Mouse (Mus musculus): ENCODE measurements at regions not wholly inside any gene's neighbourhood (a gene's known extent, or its start where the extent isn't known, plus 50 kb on each side); places are given as distances from the start of the nearest gene placed in this dataset.
A peak's percentile ranks its signal among the peaks of the same experiment; 100 is the strongest.

- DNase-seq: no peak
Measured at GRCm38 (mm10) chr1:40907813-40908212, 102.4 kb downstream of the Tmem182 start.

GRCm38 (mm10) chr1:40913591-40913990, 108.2 kb downstream of the Tmem182 start:
- no peak for DNase-seq

- DNase-seq: no peak
Measured at GRCm38 (mm10) chr1:40924271-40924670, 118.9 kb downstream of the Tmem182 start.

GRCm38 (mm10) chr1:40924780-40925179, 119.4 kb downstream of the Tmem182 start:
- DNase-seq: no peak

GRCm38 (mm10) chr1:40931374-40931773, 126.0 kb downstream of the Tmem182 start:
- DNase-seq: no peak

GRCm38 (mm10) chr1:40936729-40937128, 131.3 kb downstream of the Tmem182 start:
- DNase-seq: no peak

- no peak for DNase-seq
Measured at GRCm38 (mm10) chr1:40942751-40943150, 137.3 kb downstream of the Tmem182 start.

- DNase-seq: no peak
Measured at GRCm38 (mm10) chr1:40943165-40943564, 137.8 kb downstream of the Tmem182 start.

- DNase-seq: peak; percentile 16
Measured at GRCm38 (mm10) chr1:40950641-40951040, 145.2 kb downstream of the Tmem182 start.

- no peak for DNase-seq
Measured at GRCm38 (mm10) chr1:40954720-40955163, 149.3 kb downstream of the Tmem182 start.

- DNase-seq: no peak
Measured at GRCm38 (mm10) chr1:40967768-40968504, 162.5 kb downstream of the Tmem182 start.

- no peak for DNase-seq
Measured at GRCm38 (mm10) chr1:40983762-40984161, 178.4 kb downstream of the Tmem182 start.

GRCm38 (mm10) chr1:40993327-40993726, 187.9 kb downstream of the Tmem182 start:
- no peak for DNase-seq

- peak; percentile 54 for DNase-seq
Measured at GRCm38 (mm10) chr1:41001154-41001949, 196.0 kb downstream of the Tmem182 start.

GRCm38 (mm10) chr1:41002006-41002405, 196.6 kb downstream of the Tmem182 start:
- DNase-seq: no peak

- no peak for DNase-seq
Measured at GRCm38 (mm10) chr1:41026943-41027342, 221.5 kb downstream of the Tmem182 start.

GRCm38 (mm10) chr1:41027540-41027978, 222.2 kb downstream of the Tmem182 start:
- DNase-seq: peak; percentile 50

- no peak for DNase-seq
Measured at GRCm38 (mm10) chr1:41028021-41028420, 222.6 kb downstream of the Tmem182 start.

- no peak for DNase-seq
Measured at GRCm38 (mm10) chr1:41035085-41035880, 229.9 kb downstream of the Tmem182 start.

- DNase-seq: no peak
Measured at GRCm38 (mm10) chr1:41036940-41037339, 231.5 kb downstream of the Tmem182 start.

GRCm38 (mm10) chr1:41054426-41054955, 249.1 kb downstream of the Tmem182 start:
- no peak for DNase-seq

- DNase-seq: no peak
Measured at GRCm38 (mm10) chr1:41055761-41056160, 250.4 kb downstream of the Tmem182 start.

GRCm38 (mm10) chr1:41065130-41065529, 259.7 kb downstream of the Tmem182 start:
- DNase-seq: no peak

All from right cerebral cortex, postnatal 25 days (tissue).